Mouse (Mus musculus): ENCODE measurements around the gene Ifnz.
"Not testable (repeated sequence)": the region's sequence is repeated elsewhere in the genome, so short reads cannot be mapped to it uniquely, and the experiment has no call there.

Ifnz gene

DNA sequence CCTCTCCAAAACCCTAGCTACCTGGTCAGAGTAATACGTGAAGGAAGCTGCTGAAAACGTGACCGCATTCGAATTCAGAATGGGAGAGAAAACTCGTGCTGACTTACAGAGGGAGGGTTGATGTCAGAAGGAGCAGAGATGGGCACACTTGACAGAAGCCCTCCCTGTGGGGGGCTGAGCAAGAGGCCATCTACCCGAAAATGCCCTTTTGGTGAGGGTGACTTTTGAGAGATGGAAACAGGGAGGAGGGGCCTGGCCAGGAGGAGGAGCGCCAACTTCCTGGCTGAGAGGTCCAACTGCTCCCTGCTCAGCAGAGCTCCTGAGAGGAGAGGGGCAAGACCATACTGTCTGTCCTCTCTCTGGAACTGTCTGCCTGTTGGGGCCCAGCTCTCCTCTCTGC, at the start of gene Ifnz:
Ifnz (plus strand) TSS at position 301 of the 400 bp plus-strand sequence.
- not testable (repeated sequence) for DNase-seq

DNA sequence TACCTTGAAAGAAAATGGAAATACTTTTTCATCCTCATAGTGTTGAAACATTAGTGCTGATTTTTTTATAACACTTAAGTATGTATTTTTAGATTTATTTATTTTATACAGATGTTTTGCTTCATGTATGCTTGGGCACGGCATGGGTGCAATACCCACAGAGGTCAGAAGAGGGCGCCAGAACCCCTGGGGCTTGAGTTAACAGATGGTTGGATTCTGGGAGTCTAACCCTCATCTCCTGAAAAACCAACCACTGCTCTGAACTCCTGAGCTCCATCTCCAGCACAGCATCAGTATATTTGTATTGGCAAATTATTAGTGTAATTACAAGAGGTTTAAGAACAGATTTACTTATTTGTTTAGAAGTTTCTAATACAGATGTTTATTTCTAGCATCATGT, 43.5 kb upstream of the Ifnz start:
- DNase-seq, result peak; percentile 55 to 60

DNA sequence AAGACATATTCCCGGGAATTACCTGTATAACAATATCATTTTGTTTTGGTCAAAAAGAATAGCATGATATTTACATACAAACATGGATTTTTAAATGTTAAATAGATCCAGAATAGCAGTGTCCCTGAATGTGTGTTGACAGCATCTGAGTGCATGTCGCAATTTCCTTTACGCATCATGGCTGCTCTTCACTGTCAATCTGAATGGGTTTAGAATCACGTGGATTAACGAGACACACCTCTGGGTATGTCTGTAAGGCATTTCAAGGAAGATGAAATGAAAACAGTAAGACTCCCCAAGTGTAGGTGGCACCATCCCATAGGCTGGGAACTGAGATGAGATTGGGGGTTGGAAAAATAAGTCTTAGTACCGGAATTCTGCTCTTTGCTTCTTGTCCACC, 42.9 kb upstream of the Ifnz start:
- no peak for DNase-seq

DNA sequence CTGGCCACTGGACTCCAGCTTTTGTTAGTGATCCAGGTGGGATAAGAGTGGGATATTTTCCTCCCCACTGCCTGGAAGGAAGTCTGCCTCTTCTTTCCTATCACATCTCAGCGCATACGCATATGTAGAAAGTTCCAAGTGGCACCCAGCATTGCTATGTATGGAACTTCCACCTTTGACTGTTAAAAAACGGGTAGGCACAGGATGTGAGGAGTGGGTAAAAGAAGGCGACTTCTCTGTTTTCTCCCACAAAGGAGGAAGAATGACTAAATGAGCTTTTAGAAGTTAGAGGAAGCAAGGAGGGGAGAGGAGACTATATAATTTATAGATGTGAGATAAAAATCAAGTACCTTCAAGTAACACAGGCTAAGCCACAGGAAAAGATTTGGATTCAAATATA, 40.5 kb upstream of the Ifnz start:
- DNase-seq, result no peak

DNA sequence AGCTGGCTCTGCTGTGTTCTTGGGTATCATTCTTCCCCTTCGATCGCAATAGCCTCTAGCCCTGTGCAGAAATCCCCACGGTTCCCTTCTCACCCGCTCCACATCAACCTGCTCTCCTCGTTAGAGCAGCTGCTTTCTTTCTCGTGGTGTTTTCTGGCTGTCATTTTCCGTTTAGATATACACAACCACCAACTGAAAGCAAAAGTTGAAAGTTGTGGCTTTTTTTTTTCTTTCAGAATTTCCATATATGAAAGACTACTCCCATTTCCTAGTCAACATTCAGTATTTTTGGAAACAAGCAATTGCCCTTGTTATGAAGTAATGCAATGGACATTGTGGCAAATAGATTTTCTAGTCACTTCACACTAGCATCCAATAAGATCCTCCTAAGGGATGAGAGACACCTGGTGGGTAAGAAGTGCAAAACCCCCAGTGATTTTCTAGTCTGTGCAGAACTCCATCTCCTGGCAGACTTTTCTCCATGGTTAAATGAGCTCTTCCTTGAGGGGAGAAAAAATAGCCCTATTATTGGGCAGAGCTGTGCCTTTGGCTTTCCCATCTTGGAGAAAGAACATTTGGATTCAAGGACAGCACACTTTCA, 39.1 kb upstream of the Ifnz start:
- no peak for DNase-seq

DNA sequence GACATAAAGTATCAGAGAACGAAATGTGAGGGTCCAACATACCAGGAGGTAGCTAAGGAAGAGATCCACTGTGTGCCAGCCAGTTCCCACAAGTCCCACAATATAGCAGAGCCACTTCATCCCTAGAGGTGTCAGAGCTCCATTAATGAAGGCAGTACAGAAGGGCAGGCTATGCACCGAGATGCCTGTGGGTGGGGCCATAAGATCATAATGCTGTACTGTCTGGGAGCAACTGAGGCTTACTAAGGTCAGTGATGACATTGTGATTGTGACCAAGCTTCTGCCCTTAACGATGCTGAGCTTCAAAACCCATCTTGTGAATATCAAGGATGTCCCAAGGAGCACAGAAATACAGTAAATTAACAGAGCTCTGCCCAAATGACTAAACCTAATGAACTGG, 37.7 kb upstream of the Ifnz start:
- DNase-seq, result no peak

DNA sequence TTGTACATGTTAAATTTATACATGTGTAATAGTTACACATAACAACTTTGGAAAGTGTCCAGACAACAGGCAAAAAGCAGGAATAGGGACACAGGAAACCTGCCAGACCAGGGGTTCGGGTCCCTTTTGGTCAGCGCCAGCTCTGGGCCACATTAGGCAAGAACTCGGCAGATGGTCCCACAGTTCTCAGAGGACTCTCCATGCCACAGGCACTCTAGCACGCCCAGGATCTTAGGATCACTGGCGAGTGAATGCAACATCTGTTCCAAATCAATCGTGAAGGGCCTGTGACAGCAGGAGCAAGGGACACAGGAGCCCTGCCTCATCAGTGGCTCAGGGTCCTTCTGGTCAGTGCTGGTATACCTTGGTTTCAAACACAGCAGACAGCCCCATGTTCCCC, 32.0 kb upstream of the Ifnz start:
- no peak for DNase-seq

DNA sequence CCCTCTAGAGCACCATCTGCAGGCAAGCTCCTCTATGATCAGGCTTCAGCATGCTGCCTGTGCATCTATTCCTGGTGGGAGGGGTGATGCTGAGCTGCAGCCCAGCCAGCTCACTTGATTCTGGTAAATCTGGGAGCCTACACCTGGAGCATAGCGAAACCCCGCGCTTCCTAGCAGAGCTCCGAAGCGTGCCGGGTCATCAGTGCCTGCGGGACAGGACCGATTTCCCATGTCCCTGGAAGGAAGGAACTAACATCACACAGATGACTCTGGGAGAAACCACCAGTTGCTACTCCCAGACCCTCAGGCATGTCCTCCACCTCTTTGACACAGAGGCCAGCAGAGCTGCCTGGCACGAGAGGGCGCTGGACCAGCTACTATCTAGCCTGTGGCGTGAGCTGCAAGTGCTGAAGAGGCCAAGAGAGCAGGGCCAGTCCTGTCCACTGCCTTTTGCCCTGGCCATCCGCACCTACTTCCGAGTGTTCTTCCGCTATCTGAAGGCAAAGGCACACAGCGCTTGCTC, 27.1 kb upstream of the Ifnz start, which contains the start of gene Gm13271:
Gm13271 (plus strand) TSS at position 51 of the 523 bp plus-strand sequence.
- peak; percentile 66 to 73 for DNase-seq

DNA sequence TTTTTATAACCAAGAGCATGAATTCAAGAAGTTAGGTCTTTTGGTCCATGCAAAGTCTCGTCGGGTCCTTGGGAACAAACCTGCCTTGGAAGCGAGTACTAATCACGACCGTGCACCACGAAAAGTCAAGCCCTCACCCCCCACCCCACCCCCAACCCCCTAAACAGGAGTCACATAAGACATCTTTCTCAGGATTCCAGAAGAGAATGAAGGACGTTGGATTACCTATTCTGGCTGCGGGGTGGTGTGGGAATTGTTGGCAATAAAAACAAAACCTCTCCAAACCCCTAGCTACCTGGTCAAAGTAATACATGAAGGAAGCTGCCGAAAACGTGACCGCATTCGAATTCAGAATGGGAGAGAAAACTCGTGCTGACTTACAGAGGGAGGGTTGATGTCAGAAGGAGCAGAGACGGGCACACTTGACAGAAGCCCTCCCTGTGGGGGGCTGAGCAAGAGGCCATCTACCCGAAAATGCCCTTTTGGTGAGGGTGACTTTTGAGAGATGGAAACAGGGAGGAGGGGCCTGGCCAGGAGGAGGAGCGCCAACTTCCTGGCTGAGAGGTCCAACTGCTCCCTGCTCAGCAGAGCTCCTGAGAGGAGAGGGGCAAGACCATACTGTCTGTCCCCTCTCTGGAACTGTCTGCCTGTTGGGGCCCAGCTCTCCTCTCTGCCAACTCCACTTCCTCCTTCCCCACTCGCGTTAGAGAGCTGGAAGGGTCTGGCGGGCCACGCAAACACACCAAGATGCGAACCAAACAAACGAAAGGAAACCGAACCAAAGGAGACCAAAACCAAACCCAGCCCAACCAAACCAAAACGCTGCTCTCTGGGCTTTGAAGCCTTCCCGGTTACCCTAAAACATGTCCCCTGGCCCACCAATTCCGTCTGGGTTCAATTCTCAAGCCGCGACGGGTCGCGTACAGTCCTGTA, 25.1 kb upstream of the Ifnz start:
- DNase-seq, result not testable (repeated sequence)

DNA sequence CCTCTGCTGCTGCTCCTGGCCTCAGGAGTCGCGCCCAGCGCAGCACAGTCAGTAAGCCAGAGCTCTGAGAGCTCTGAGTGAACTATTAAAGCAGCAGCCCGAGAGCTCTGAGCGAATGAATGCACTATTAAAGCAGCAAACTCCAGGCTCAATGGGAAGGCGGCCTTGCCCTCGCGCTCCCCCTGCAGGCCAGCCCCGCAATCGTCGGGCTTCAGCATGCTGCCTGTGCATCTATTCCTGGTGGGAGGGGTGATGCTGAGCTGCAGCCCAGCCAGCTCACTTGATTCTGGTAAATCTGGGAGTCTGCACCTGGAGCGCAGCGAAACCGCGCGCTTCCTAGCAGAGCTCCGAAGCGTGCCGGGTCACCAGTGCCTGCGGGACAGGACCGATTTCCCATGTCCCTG, 24.3 kb upstream of the Ifnz start:
- peak; percentile 86 to 93 for DNase-seq

DNA sequence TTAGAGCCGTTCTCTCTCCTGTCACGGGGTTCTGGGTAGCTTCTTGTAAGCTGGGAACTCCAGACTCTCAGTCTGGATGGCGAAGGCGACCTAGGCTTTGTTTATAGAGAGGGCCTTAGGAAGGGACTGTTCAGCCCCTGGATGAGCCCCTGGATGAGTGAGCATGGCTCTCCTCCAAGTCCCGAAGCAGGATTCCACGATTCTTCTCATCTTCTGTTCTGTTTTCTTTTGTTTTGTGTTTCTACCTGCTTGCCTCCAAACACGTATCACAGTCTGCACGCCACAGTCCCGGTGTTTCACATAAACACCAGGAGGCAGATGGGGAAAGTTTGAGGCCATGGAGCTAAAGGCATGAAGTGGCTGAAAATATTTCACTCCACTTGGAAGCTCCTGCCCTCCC, 23.2 kb upstream of the Ifnz start:
- not testable (repeated sequence) for DNase-seq

DNA sequence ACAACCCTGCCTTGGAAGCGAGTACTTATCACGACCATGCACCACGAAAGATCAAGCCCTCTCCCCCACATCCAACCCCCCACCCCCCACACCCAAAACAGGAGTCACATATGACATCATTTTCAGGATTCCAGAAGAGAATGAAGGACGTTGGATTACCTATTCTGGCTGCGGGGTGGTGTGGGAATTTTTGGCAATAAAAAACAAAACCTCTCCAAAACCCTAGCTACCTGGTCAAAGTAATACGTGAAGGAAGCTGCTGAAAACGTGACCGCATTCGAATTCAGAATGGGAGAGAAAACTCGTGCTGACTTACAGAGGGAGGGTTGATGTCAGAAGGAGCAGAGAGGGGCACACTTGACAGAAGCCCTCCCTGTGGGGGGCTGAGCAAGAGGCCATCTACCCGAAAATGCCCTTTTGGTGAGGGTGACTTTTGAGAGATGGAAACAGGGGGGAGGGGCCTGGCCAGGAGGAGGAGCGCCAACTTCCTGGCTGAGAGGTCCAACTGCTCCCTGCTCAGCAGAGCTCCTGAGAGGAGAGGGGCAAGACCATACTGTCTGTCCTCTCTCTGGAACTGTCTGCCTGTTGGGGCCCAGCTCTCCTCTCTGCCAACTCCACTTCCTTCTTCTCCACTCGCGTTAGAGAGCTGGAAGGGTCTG, 22.2 kb upstream of the Ifnz start, which contains the start of gene Gm13283:
Gm13283 (plus strand) TSS at position 510 of the 659 bp plus-strand sequence.
- DNase-seq, result peak; percentile 33 to 41

DNA sequence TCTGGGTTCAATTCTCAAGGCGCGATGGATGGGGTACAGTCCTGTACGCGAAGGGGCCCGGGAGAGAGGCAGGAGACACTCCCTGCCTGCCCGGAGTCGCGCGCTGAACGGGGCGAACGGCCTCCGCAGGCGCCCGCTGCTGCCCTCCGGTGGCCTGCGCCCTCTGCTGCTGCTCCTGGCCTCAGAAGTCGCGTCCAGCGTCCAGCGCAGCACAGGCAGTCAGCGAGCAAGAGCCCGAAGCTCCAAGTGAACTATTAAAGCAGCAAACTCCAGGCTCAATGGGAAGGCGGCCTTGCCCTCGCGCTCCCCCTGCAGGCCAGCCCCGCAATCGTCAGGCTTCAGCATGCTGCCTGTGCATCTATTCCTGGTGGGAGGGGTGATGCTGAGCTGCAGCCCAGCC, 21.5 kb upstream of the Ifnz start:
- DNase-seq, result peak; percentile 59 to 68

DNA sequence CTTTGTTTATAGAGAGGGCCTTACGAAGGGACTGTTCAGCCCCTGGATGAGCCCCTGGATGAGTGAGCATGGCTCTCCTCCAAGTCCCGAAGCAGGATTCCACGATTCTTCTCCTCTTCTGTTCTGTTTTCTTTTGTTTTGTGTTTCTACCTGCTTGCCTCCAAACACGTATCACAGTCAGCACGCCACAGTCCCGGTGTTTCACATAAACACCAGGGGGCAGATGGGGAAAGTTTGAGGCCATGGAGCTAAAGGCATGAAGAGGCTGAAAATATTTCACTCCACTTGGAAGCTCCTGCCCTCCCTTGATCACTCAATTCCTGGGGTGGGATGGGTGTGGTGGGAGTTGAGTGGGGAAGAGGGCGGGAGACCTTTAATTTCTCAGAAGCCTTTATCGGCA, 20.2 kb upstream of the Ifnz start:
- DNase-seq, result peak; percentile 59 to 67

DNA sequence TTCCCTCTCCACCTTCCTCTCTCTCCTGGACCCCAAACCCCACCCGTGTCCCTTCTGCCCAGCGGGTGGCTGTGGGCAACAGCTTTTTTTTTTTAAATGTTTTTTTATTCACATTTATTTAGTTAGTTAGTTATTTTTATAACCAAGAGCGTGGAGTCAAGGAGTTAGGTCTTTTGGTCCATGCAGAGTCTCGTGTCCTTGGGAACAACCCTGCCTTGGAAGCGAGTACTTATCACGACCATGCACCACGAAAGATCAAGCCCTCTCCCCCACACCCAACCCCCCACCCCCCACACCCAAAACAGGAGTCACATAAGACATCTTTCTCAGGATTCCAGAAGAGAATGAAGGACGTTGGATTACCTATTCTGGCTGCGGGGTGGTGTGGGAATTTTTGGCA, 19.6 kb upstream of the Ifnz start:
- DNase-seq, result peak in 1 of 2 experiments; percentile 36

DNA sequence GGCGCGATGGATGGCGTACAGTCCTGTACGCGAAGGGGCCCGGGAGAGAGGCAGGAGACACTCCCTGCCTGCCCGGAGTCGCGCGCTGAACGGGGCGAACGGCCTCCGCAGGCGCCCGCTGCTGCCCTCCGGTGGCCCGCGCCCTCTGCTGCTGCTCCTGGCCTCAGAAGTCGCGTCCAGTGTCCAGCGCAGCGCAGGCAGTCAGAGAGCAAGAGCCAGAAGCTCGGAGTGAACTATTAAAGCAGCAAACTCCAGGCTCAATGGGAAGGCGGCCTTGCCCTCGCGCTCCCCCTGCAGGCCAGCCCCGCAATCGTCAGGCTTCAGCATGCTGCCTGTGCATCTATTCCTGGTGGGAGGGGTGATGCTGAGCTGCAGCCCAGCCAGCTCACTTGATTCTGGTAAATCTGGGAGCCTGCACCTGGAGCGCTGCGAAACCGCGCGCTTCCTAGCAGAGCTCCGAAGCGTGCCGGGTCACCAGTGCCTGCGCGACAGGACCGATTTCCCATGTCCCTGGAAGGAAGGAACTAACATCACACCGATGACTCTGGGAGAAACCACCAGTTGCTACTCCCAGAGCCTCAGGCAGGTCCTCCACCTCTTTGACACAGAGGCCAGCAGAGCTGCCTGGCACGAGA, 18.4 kb upstream of the Ifnz start:
- DNase-seq, result peak; percentile 28 to 41

DNA sequence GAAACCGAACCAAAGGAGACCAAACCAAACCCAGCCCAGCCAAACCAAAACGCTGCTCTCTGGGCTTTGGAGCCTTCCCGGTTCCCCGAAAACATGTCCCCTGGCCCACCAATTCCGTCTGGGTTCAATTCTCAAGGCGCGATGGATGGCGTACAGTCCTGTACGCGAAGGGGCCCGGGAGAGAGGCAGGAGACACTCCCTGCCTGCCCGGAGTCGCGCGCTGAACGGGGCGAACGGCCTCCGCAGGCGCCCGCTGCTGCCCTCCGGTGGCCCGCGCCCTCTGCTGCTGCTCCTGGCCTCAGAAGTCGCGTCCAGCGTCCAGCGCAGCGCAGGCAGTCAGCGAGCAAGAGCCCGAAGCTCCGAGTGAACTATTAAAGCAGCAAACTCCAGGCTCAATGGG, 8.4 kb upstream of the Ifnz start, which contains the start of gene Gm13290:
Gm13290 (plus strand) TSS at position 301 of the 400 bp plus-strand sequence.
- not testable (repeated sequence) for DNase-seq

DNA sequence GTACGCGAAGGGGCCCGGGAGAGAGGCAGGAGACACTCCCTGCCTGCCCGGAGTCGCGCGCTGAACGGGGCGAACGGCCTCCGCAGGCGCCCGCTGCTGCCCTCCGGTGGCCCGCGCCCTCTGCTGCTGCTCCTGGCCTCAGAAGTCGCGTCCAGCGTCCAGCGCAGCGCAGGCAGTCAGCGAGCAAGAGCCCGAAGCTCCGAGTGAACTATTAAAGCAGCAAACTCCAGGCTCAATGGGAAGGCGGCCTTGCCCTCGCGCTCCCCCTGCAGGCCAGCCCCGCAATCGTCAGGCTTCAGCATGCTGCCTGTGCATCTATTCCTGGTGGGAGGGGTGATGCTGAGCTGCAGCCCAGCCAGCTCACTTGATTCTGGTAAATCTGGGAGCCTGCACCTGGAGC, 5.3 kb upstream of the Ifnz start, which contains the start of gene Gm13289:
Gm13289 (plus strand) TSS at position 301 of the 400 bp plus-strand sequence.
- DNase-seq, result not testable (repeated sequence)

DNA sequence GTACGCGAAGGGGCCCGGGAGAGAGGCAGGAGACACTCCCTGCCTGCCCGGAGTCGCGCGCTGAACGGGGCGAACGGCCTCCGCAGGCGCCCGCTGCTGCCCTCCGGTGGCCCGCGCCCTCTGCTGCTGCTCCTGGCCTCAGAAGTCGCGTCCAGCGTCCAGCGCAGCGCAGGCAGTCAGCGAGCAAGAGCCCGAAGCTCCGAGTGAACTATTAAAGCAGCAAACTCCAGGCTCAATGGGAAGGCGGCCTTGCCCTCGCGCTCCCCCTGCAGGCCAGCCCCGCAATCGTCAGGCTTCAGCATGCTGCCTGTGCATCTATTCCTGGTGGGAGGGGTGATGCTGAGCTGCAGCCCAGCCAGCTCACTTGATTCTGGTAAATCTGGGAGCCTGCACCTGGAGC, 2.4 kb upstream of the Ifnz start, which contains the start of gene Gm13272:
Gm13272 (plus strand) TSS at position 301 of the 400 bp plus-strand sequence.
- DNase-seq, result not testable (repeated sequence)

DNA sequence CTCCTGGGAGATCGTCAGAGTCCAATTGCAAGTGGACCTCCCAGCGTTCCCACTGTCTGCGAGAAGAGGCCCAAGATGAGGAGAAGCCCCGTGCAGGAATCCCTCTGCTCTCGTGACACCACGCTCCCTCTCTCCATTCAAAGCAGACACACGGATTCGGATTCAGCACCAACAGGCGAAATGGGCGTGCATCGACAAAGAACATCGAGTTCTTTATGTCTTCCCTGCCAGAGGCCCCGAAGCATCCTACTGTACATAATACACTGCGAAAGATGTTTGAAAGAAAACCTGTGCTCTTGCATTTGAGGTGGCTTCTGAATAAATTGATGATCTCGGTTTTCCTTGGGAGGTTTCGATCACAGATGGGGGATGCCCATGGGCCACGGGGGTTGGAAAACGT, 1.6 kb upstream of the Ifnz start:
- not testable (repeated sequence) for DNase-seq

DNA sequence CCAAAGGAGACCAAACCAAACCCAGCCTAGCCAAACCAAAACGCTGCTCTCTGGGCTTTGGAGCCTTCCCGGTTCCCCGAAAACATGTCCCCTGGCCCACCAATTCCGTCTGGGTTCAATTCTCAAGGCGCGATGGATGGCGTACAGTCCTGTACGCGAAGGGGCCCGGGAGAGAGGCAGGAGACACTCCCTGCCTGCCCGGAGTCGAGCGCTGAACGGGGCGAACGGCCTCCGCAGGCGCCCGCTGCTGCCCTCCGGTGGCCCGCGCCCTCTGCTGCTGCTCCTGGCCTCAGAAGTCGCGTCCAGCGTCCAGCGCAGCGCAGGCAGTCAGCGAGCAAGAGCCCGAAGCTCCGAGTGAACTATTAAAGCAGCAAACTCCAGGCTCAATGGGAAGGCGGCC, 404 bp downstream of the Ifnz start:
- DNase-seq, result not testable (repeated sequence)

DNA sequence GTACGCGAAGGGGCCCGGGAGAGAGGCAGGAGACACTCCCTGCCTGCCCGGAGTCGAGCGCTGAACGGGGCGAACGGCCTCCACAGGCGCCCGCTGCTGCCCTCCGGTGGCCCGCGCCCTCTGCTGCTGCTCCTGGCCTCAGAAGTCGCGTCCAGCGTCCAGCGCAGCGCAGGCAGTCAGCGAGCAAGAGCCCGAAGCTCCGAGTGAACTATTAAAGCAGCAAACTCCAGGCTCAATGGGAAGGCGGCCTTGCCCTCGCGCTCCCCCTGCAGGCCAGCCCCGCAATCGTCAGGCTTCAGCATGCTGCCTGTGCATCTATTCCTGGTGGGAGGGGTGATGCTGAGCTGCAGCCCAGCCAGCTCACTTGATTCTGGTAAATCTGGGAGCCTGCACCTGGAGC, 3.5 kb downstream of the Ifnz start, which contains the start of gene Gm13276:
Gm13276 (plus strand) TSS at position 301 of the 400 bp plus-strand sequence.
- not testable (repeated sequence) for DNase-seq

All from cerebellum, postnatal 36 days (tissue).